Mouse (Mus musculus): ENCODE results near the gene Reln.

GRCm38 (mm10) chr5:22316471-22316870, 28.0 kb downstream of the Reln start:
- no peak for TF ChIP-seq EP300 (IDR thresholded peaks at IDR 0.05)
- no peak for TF ChIP-seq CTCF (IDR thresholded peaks at IDR 0.05)
